Mouse (Mus musculus) liver, adult 2 months (tissue): ENCODE measurements around the gene Pyroxd1.

ENCODE experiments used
- CTCF ChIP-seq: fragments of 200-500 bp; IDR thresholded peaks from 2 replicates; pipeline ENCODE4 v1.5.1; 2011; ENCODE audit warnings: low read depth, low read length, control low read depth
- POLR2A ChIP-seq: fragments of 200-500 bp; IDR thresholded peaks from 2 replicates; pipeline ENCODE4 v1.6.1; 2011; ENCODE audit warnings: low read length, control low read depth; ENCODE audit not compliant: insufficient read depth; ENCODE audit errors: extremely low read depth

DNA sequence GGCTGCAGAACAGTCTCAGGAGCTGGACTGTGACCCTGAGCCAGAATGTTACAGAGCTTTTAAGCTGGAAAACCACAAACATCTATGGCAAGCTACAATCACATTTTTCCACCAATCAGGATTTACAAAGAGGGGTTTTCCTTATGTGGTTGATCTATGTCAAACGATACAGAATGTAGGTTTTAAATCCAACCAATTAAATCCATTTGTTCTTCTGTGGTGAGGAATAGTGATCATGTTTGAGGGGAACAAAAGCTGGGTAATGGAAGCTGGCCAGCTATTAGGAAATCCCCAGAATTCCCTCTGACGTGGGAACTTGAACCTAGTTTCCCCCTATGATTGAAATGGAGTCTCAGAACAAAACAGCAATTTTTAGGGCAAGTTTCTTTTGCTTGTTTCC, 6.5 kb upstream of the Pyroxd1 start:
- TF ChIP-seq CTCF (no peak), POLR2A (no peak)
